Mouse (Mus musculus) forebrain, embryonic 16.5 days (tissue): ENCODE results near the gene Fgfr3. TPM values are rescaled to one million over a fixed set of nuclear protein-coding genes. Genes with fewer than 3 reads are reported as not detected.

Experiments used
- ATAC-seq: fragments of 200-750 bp; cut with Nextera tagmentation; 2 replicates; pipeline ENCODE4 v1.8.0; 2017; ENCODE audit warnings: mild to moderate bottlenecking, moderate library complexity
- H3K27ac ChIP-seq: fragments of 300-500 bp; sonication (generic); 2 replicates; pipeline ENCODE4 v1.5.1; 2014; ENCODE audit warnings: low read length, control low read depth
- H3K27me3 ChIP-seq: fragments of 300-500 bp; sonication (generic); replicated peaks from 2 replicates; pipeline ENCODE4 v1.6.1; 2014; ENCODE audit warnings: low read length; ENCODE audit not compliant: control insufficient read depth, insufficient read depth
- H3K36me3 ChIP-seq: fragments of 300-500 bp; sonication (generic); 2 replicates; pipeline ENCODE4 v1.6.1; 2014; ENCODE audit not compliant: control insufficient read depth, insufficient read depth
- H3K4me1 ChIP-seq: fragments of 300-500 bp; sonication (generic); replicated peaks from 2 replicates; pipeline ENCODE4 v1.6.1; 2014; ENCODE audit warnings: low read length; ENCODE audit not compliant: control insufficient read depth, insufficient read depth
- H3K4me2 ChIP-seq: fragments of 300-500 bp; sonication (generic); 2 replicates; pipeline ENCODE4 v1.6.1; 2014; ENCODE audit warnings: mild to moderate bottlenecking, low read length, control low read depth
- H3K4me3 ChIP-seq: fragments of 300-500 bp; sonication (generic); replicated peaks from 2 replicates; pipeline ENCODE4 v1.5.1; 2014; ENCODE audit warnings: mild to moderate bottlenecking, low read length, control low read depth
- H3K9ac ChIP-seq: fragments of 300-500 bp; sonication (generic); replicated peaks from 2 replicates; pipeline ENCODE4 v1.6.1; 2014; ENCODE audit warnings: low read depth, low read length, control low read depth
- H3K9me3 ChIP-seq: fragments of 300-500 bp; sonication (generic); 2 replicates; pipeline ENCODE4 v1.6.1; 2016; ENCODE audit warnings: low read length; ENCODE audit not compliant: control insufficient read depth
- WGBS: fragments of 180-500 bp; shearing (Covaris S2); extraction: QIAGEN DNeasy Blood & Tissue Kit; methylation state at CpG from one replicate; pipeline ENCODE4 v1.1.7; 2014; 5-methylcytosine and 5-hydroxymethylcytosine counted together
- polyA plus RNA-seq: library from polyadenylated mRNA; unstranded; fragments of >200 nt; fragmentation: Nextera tagmentation; extraction: Ambion mirVana; gene quantifications from 2 replicates; pipeline ENCODE4 v1.2.1, GENCODE M21; 2015

The Fgfr3 gene
- polyA plus RNA-seq, 1 experiment from 2014 or later = 29.9 TPM

- peaks cover 57% of the 10 kb centered on the region for H3K4me1 ChIP-seq
- no peak for ATAC-seq
- H3K4me3 ChIP-seq = no peak overlapping the region
- no peak overlapping the region for H3K4me2 ChIP-seq
- H3K36me3 ChIP-seq = no peaks in the 10 kb centered on the region
- H3K9ac ChIP-seq = no peak overlapping the region
- WGBS = 47% methylated on average over 5 of the region's 5 CpGs
- no peaks in the 10 kb centered on the region for H3K9me3 ChIP-seq
- 0 out of 2 replicates have a peak, but pooled peaks cover 6% of the 10 kb centered on the region for H3K27me3 ChIP-seq
- H3K27ac ChIP-seq = no peak overlapping the region
Observed at GRCm38 (mm10) chr5:33696430-33696829, 25.0 kb upstream of the Fgfr3 start.

GRCm38 (mm10) chr5:33697534-33697933, 23.9 kb upstream of the Fgfr3 start:
- Histone ChIP-seq H3K9me3 (no peaks in the 10 kb centered on the region), H3K36me3 (no peaks in the 10 kb centered on the region), H3K4me3 (no peak overlapping the region), H3K9ac (no peak overlapping the region), H3K27ac (0 out of 2 replicates have a peak overlapping the region, but pooled peaks have one; percentile 29), H3K27me3 (0 out of 2 replicates have a peak, but pooled peaks cover 6% of the 10 kb centered on the region), H3K4me1 (peaks cover 51% of the 10 kb centered on the region), H3K4me2 (no peak overlapping the region)
- no peak for ATAC-seq
- WGBS = 6% methylated on average over 1 of the region's 1 CpGs

- H3K4me2 ChIP-seq = no peak overlapping the region
- ATAC-seq = peak; percentile 80
Observed at GRCm38 (mm10) chr5:33697947-33698512, 23.4 kb upstream of the Fgfr3 start.

DNA sequence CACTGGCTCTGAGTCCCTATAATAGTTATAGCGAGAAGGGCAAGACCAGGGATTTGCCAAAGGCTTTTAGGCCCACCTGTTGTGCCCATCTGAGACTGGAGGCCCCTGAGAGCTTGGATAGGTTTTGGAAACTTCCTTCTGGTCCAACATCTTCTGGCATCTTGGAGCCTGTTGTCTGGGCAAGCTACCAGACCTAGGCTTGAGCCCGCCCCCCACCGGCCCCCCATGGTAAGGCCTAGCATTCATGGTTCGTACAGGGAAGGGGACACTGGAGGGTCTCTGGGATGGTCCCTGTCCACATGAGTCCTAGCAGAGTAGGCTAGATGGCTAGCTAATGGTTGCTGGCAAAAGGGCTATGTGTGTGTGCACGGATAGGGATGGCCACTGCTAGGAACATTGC, 22.8 kb upstream of the Fgfr3 start:
- no peak for ATAC-seq
- H3K27me3 ChIP-seq = 0 out of 2 replicates have a peak, but pooled peaks cover 6% of the 10 kb centered on the region
- H3K4me2 ChIP-seq = no peak overlapping the region
- no peaks in the 10 kb centered on the region for H3K9me3 ChIP-seq
- WGBS = 45% methylated on average over 5 of the region's 5 CpGs
- H3K36me3 ChIP-seq = no peaks in the 10 kb centered on the region
- H3K27ac ChIP-seq = peak overlapping the region; percentile 41; the same call in 1 of the 2 replicates
- peaks cover 47% of the 10 kb centered on the region for H3K4me1 ChIP-seq
- H3K4me3 ChIP-seq = no peak overlapping the region
- H3K9ac ChIP-seq = no peak overlapping the region

More at GRCm38 (mm10) chr5:33697947-33698512, 23.4 kb upstream of the Fgfr3 start:
- Histone ChIP-seq H3K27ac (peak overlapping the region; percentile 41; the same call in 1 of the 2 replicates), H3K4me1 (peaks cover 47% of the 10 kb centered on the region), H3K27me3 (0 out of 2 replicates have a peak, but pooled peaks cover 6% of the 10 kb centered on the region), H3K36me3 (no peaks in the 10 kb centered on the region), H3K9ac (no peak overlapping the region), H3K9me3 (no peaks in the 10 kb centered on the region), H3K4me3 (no peak overlapping the region)
- WGBS = under 1% methylated on average over 12 of the region's 13 CpGs

- peaks cover 48% of the 10 kb centered on the region for H3K4me1 ChIP-seq
- no peak overlapping the region; the same call in 1 of the 2 replicates for H3K27ac ChIP-seq
- WGBS = 43% methylated on average over 13 of the region's 13 CpGs
- no peaks in the 10 kb centered on the region for H3K9me3 ChIP-seq
- no peak overlapping the region for H3K9ac ChIP-seq
- H3K36me3 ChIP-seq = no peaks in the 10 kb centered on the region
- H3K4me3 ChIP-seq = no peak overlapping the region
- ATAC-seq = no peak
- 0 out of 2 replicates have a peak, but pooled peaks cover 3% of the 10 kb centered on the region for H3K27me3 ChIP-seq
- H3K4me2 ChIP-seq = no peak overlapping the region
Observed at GRCm38 (mm10) chr5:33700010-33700409, 21.5 kb upstream of the Fgfr3 start.

DNA sequence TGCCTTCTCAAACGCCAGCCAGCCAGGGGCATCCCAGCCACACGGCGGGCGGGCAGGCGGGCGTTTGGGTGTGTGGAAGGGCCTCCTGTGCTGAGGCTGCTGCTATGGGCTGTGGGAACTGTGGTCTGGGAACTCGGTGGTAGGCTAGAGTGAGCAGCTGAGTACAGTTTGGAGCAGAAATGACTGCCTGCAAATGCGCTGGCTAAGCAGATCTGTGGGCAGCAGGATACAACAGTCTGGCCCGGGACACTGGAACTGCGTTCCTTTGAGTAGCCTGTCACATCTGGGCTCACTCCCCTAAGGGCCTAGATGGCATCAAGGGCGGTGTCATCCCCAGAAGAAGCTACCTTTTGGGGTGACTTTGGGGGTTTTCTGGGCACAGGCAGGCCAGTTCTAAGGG, 19.6 kb upstream of the Fgfr3 start:
- H3K27me3 ChIP-seq = no peaks in the 10 kb centered on the region

GRCm38 (mm10) chr5:33703999-33704398, 17.5 kb upstream of the Fgfr3 start:
- no peaks in the 10 kb centered on the region for H3K36me3 ChIP-seq
- no peak overlapping the region for H3K4me2 ChIP-seq
- no peaks in the 10 kb centered on the region for H3K9me3 ChIP-seq
- WGBS = 12% methylated on average over 8 of the region's 8 CpGs
- peaks cover 22% of the 10 kb centered on the region for H3K4me1 ChIP-seq
- no peaks in the 10 kb centered on the region for H3K27me3 ChIP-seq
- ATAC-seq = peak; percentile 53
- no peak overlapping the region for H3K4me3 ChIP-seq
- H3K27ac ChIP-seq = peak overlapping the region; percentile 71
- no peak overlapping the region for H3K9ac ChIP-seq

More for the DNA sequence above, 19.6 kb upstream of the Fgfr3 start:
- H3K4me3 ChIP-seq = no peak overlapping the region
- H3K4me1 ChIP-seq = peaks cover 38% of the 10 kb centered on the region
- ATAC-seq = no peak
- 80% methylated on average over 11 of the region's 11 CpGs for WGBS
- H3K9ac ChIP-seq = no peak overlapping the region
- no peaks in the 10 kb centered on the region for H3K9me3 ChIP-seq
- H3K27ac ChIP-seq = no peak overlapping the region
- no peaks in the 10 kb centered on the region for H3K36me3 ChIP-seq
- no peak overlapping the region for H3K4me2 ChIP-seq

- Histone ChIP-seq H3K4me3 (no peak overlapping the region), H3K27me3 (no peaks in the 10 kb centered on the region), H3K27ac (peak overlapping the region; percentile 71; the same call in 1 of the 2 replicates), H3K36me3 (no peaks in the 10 kb centered on the region), H3K9ac (no peak overlapping the region), H3K4me2 (no peak overlapping the region), H3K9me3 (no peaks in the 10 kb centered on the region), H3K4me1 (peaks cover 16% of the 10 kb centered on the region)
- WGBS = 7% methylated on average over 11 of the region's 11 CpGs
- ATAC-seq = peak; percentile 79
Observed at GRCm38 (mm10) chr5:33704945-33705611, 16.4 kb upstream of the Fgfr3 start.

GRCm38 (mm10) chr5:33705612-33706349, 15.7 kb upstream of the Fgfr3 start:
- WGBS = 10% methylated on average over 9 of the region's 9 CpGs
- Histone ChIP-seq H3K27me3 (no peaks in the 10 kb centered on the region), H3K4me2 (no peak overlapping the region), H3K9me3 (no peaks in the 10 kb centered on the region), H3K9ac (no peak overlapping the region), H3K4me1 (peaks cover 15% of the 10 kb centered on the region), H3K36me3 (no peaks in the 10 kb centered on the region), H3K4me3 (no peak overlapping the region), H3K27ac (peak overlapping the region; percentile 57)
- peak; percentile 34 for ATAC-seq
